Mouse (Mus musculus): ENCODE data around the gene Pax2.

- TF ChIP-seq CTCF (IDR thresholded peaks at IDR 0.05): no peak
- TF ChIP-seq EP300 (IDR thresholded peaks at IDR 0.05): no peak
Measured at GRCm38 (mm10) chr19:44762121-44762621, 6.3 kb downstream of the Pax2 start.
